Mouse (Mus musculus) heart, adult 2 months (tissue): ENCODE data around the gene Tfb1m. TPM values are rescaled to one million over a fixed set of nuclear protein-coding genes. Genes with fewer than 3 reads are reported as not detected.

Experiments
- DNase-seq, 2 experiments: peaks; one replicate each; pipeline ENCODE4 v3.0.0; 2021
- H3K27ac ChIP-seq: fragments of 200-600 bp; 2 replicates; pipeline ENCODE4 v1.8.1; 2022
- H3K27me3 ChIP-seq: fragments of 200-500 bp; 2 replicates; pipeline ENCODE4 v1.6.1; 2012; ENCODE audit warnings: mild to moderate bottlenecking, low read length, inconsistent platforms, mixed read lengths; ENCODE audit not compliant: control insufficient read depth, insufficient read depth
- H3K36me3 ChIP-seq: fragments of 200-500 bp; 2 replicates; pipeline ENCODE4 v1.6.1; 2012; ENCODE audit warnings: low read length, inconsistent platforms; ENCODE audit not compliant: control insufficient read depth, insufficient read depth
- H3K4me1 ChIP-seq: fragments of 200-500 bp; 2 replicates; pipeline ENCODE4 v1.6.1; 2011; ENCODE audit warnings: low read length; ENCODE audit not compliant: control insufficient read depth, insufficient read depth
- H3K4me3 ChIP-seq: fragments of 200-600 bp; 2 replicates; pipeline ENCODE4 v1.8.1; 2022
- H3K79me2 ChIP-seq: fragments of 200-500 bp; replicated peaks from 2 replicates; pipeline ENCODE4 v1.6.1; 2012; ENCODE audit warnings: mild to moderate bottlenecking, inconsistent platforms, low read length, moderate library complexity, mixed read lengths; ENCODE audit not compliant: control insufficient read depth, insufficient read depth
- H3K9ac ChIP-seq: fragments of 200-500 bp; 2 replicates; pipeline ENCODE4 v1.6.1; 2012; ENCODE audit warnings: low read depth, mild to moderate bottlenecking, control low read depth, inconsistent platforms, low read length, mixed read lengths
- CTCF ChIP-seq: fragments of 200-600 bp; IDR thresholded peaks from 2 replicates; pipeline ENCODE4 v1.8.1; 2022; ENCODE audit warnings: antibody characterized with exemption, mild to moderate bottlenecking, moderate library complexity
- EP300 ChIP-seq: fragments of 200-500 bp; IDR thresholded peaks from 2 replicates; pipeline ENCODE4 v1.6.1; 2011; ENCODE audit warnings: low read depth, low read length, control low read depth; ENCODE audit not compliant: insufficient read depth
- POLR2A ChIP-seq: fragments of 200-500 bp; IDR thresholded peaks from 2 replicates; pipeline ENCODE4 v1.6.1; 2011; ENCODE audit warnings: mild to moderate bottlenecking, low read depth, low read length, control low read depth; ENCODE audit not compliant: insufficient read depth
- WGBS: fragments of 180-500 bp; shearing (Covaris S2); methylation state at CpG from one replicate; pipeline ENCODE4 v1.1.7; 2018; 5-methylcytosine and 5-hydroxymethylcytosine counted together
- intact Hi-C: fragments of 180-260 bp; cut with DNase I; formaldehyde crosslinking; loops from one replicate; pipeline ENCODE4 v1.15.1; 2025
- polyA plus RNA-seq: library from polyadenylated mRNA; depleted of rRNA; stranded (reverse); fragments of >200 nt; gene quantifications from 2 replicates; pipeline ENCODE4 v1.2.3, GENCODE M21; 2012
- total RNA-seq, 2 experiments: library from RNA; stranded (reverse); gene quantifications; 2 replicates each; pipeline ENCODE4 v1.2.3; 2021

The Tfb1m gene
- total and polyA plus RNA-seq, 3 experiments: 4.8 to 11.0 (median 9.7) TPM

- no peak for DNase-seq
- Histone ChIP-seq H3K36me3 (no peaks in the 10 kb centered on the region), H3K4me1 (no peaks in the 10 kb centered on the region), H3K79me2 (no peaks in the 10 kb centered on the region), H3K27me3 (no peaks in the 10 kb centered on the region), H3K27ac (no peak overlapping the region), H3K9ac (no peak overlapping the region), H3K4me3 (no peak overlapping the region)
- TF ChIP-seq CTCF (no peak), EP300 (no peak), POLR2A (no peak)
- WGBS: 83% methylated on average over 3 of the region's 3 CpGs
- intact Hi-C loops: no loop called here
Measured at GRCm38 (mm10) chr17:3498580-3498979, 59.0 kb downstream of the Tfb1m start.

GRCm38 (mm10) chr17:3498086-3498485, 59.5 kb downstream of the Tfb1m start:
- intact Hi-C loops: no loop called here
- Histone ChIP-seq H3K36me3 (no peaks in the 10 kb centered on the region), H3K27me3 (no peaks in the 10 kb centered on the region), H3K79me2 (no peaks in the 10 kb centered on the region), H3K4me1 (no peaks in the 10 kb centered on the region), H3K27ac (no peak overlapping the region), H3K9ac (no peak overlapping the region), H3K4me3 (no peak overlapping the region)
- no peak for DNase-seq
- TF ChIP-seq POLR2A (no peak), EP300 (no peak), CTCF (peak; percentile 39)
- WGBS: 25% methylated on average over 3 of the region's 3 CpGs

- TF ChIP-seq POLR2A (no peak), EP300 (no peak), CTCF (no peak)
- H3K36me3 ChIP-seq: no peaks in the 10 kb centered on the region
- intact Hi-C loops: no loop called here
- H3K79me2 ChIP-seq: no peaks in the 10 kb centered on the region
- no peak overlapping the region for H3K4me3 ChIP-seq
- no peaks in the 10 kb centered on the region for H3K27me3 ChIP-seq
- H3K9ac ChIP-seq: no peak overlapping the region
- no peak for DNase-seq
- no peak overlapping the region for H3K27ac ChIP-seq
- H3K4me1 ChIP-seq: no peaks in the 10 kb centered on the region
- WGBS: 94% methylated on average over 3 of the region's 3 CpGs
Measured at GRCm38 (mm10) chr17:3496080-3496479, 61.5 kb downstream of the Tfb1m start.

GRCm38 (mm10) chr17:3495576-3495975, 62.0 kb downstream of the Tfb1m start:
- DNase-seq: no peak
- TF ChIP-seq CTCF: no peak
- no peak for TF ChIP-seq POLR2A
- no peak for TF ChIP-seq EP300
- Histone ChIP-seq H3K27me3 (no peaks in the 10 kb centered on the region), H3K9ac (no peak overlapping the region), H3K4me1 (no peaks in the 10 kb centered on the region), H3K4me3 (no peak overlapping the region), H3K36me3 (no peaks in the 10 kb centered on the region), H3K79me2 (no peaks in the 10 kb centered on the region), H3K27ac (no peak overlapping the region)
- intact Hi-C loops: no loop called here
- 24% methylated on average over 2 of the region's 2 CpGs for WGBS

- 88% methylated on average over 6 of the region's 6 CpGs for WGBS
- TF ChIP-seq EP300: no peak
- TF ChIP-seq POLR2A: no peak
- no peak for TF ChIP-seq CTCF
- intact Hi-C loops: no loop called here
Measured at GRCm38 (mm10) chr17:3491667-3492066, 65.9 kb downstream of the Tfb1m start.

GRCm38 (mm10) chr17:3491065-3491464, 66.5 kb downstream of the Tfb1m start:
- intact Hi-C loops: no loop called here

More at GRCm38 (mm10) chr17:3491667-3492066, 65.9 kb downstream of the Tfb1m start:
- no peak overlapping the region for H3K9ac ChIP-seq
- DNase-seq: no peak
- H3K79me2 ChIP-seq: no peaks in the 10 kb centered on the region
- H3K4me3 ChIP-seq: no peak overlapping the region
- no peaks in the 10 kb centered on the region for H3K36me3 ChIP-seq
- H3K27ac ChIP-seq: no peak overlapping the region
- H3K4me1 ChIP-seq: no peaks in the 10 kb centered on the region
- no peaks in the 10 kb centered on the region for H3K27me3 ChIP-seq

More at GRCm38 (mm10) chr17:3491065-3491464, 66.5 kb downstream of the Tfb1m start:
- no peaks in the 10 kb centered on the region for H3K79me2 ChIP-seq
- H3K9ac ChIP-seq: no peak overlapping the region
- no peaks in the 10 kb centered on the region for H3K4me1 ChIP-seq
- no peaks in the 10 kb centered on the region for H3K27me3 ChIP-seq
- 53% methylated on average over 5 of the region's 5 CpGs for WGBS
- TF ChIP-seq POLR2A: no peak
- TF ChIP-seq EP300: no peak
- TF ChIP-seq CTCF: no peak
- DNase-seq: no peak
- no peaks in the 10 kb centered on the region for H3K36me3 ChIP-seq
- no peak overlapping the region for H3K4me3 ChIP-seq
- H3K27ac ChIP-seq: no peak overlapping the region
